Mouse (Mus musculus) ES-Bruce4 (cell line): Measurements from ENCODE around the gene Ugt1a10.
"Not testable (repeated sequence)": the region's sequence is repeated elsewhere in the genome, so short reads cannot be mapped to it uniquely, and the experiment has no call there.

Experiments
- CTCF ChIP-seq: IDR thresholded peaks from one replicate; pipeline ENCODE4 v1.8.1; 2011; ENCODE audit warnings: low read depth, low read length
- EP300 ChIP-seq: IDR thresholded peaks from 2 replicates; pipeline ENCODE4 v1.6.1; 2011; ENCODE audit warnings: low read depth, low read length; ENCODE audit not compliant: insufficient read depth
- POLR2A ChIP-seq: IDR thresholded peaks from one replicate; pipeline ENCODE4 v1.8.1; 2011; ENCODE audit warnings: low read length; ENCODE audit not compliant: insufficient read depth

DNA sequence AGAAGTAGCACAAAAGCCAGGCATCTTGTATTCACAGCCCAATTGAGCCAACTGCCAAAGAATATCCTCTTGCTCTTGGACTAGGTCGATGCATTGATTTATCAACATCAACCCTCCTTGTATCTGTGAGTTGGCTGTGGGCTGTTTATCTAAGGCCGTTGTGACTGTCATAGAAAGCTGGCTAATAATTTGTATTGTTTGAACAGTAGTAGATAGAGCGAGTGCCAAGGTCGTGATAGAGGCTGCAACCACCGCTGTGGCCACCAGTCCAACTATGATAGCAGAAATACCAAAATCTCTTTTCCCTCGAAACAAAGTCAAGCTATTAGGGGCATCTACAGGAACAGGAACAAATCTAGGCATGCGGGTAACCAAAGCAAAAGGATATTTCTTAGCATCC lies 117.0 kb downstream of the Ugt1a10 start:
- not testable (repeated sequence) for TF ChIP-seq CTCF, POLR2A, EP300
